Comparison of ENCODE assay signal across 23 mouse cellular contexts in genomic region chr13:63515542-63515941, GRCm38 (mm10). TPM values are rescaled to one million over a fixed set of nuclear protein-coding genes. Genes with fewer than 3 reads are reported as not detected.
DNase-seq lines count a peak whose midpoint lies in the region; ATAC-seq and TF ChIP-seq lines count a peak whose summit lies in the region.
"Had no signal": no experiment of that assay in that cellular context is flagged by ENCODE, and none has a peak within 500 bp of the region (broad histone marks: within the 10 kb centered on the region; RNA-seq: fewer than 3 reads in every experiment).

No protein-coding gene starts in this region.

- TF ChIP-seq EP300 in lung, postnatal 0 days (IDR thresholded peaks at IDR 0.05) = no peak

- H3K9me3 ChIP-seq in forebrain, embryonic 12.5 days = no peaks in the 10 kb centered on the region
- no peaks in the 10 kb centered on the region for H3K9me3 ChIP-seq in forebrain, embryonic 16.5 days (ENCODE audit: control insufficient read depth, low read length)
- no peaks in the 10 kb centered on the region for H3K9me3 ChIP-seq in lung, embryonic 16.5 days (ENCODE audit: control insufficient read depth, low read length)
- H3K9me3 ChIP-seq in lung, postnatal 0 days (ENCODE audit: low read length) = no peaks in the 10 kb centered on the region
- H3K9me3 ChIP-seq in forebrain, embryonic 15.5 days = no peaks in the 10 kb centered on the region
- no peaks in the 10 kb centered on the region for H3K9me3 ChIP-seq in midbrain, embryonic 14.5 days (ENCODE audit: control insufficient read depth, low read length)
- H3K9me3 ChIP-seq: heart, embryonic 13.5 days; limb, embryonic 15.5 days; liver, embryonic 15.5 days had no signal

- no peak for DNase-seq in lung, postnatal 0 days (ENCODE audit: low spot score)
- no peak for DNase-seq in midbrain, embryonic 14.5 days
- no peak for DNase-seq in gastrocnemius, adult 18-20 months (ENCODE audit: low spot score)
- no peak for DNase-seq in frontal cortex, postnatal 36 days (ENCODE audit: low spot score in 2 of 2)
- DNase-seq: adrenal gland, postnatal 36 days; cerebellum, adult 11-12 months; cerebellum, postnatal 14 days; gastrocnemius, postnatal 10 days; heart, adult 11 months; kidney, adult 11 months; lung, postnatal 4 days; retina, postnatal 1 day; thymus, postnatal 25 days had no signal

- H3K9ac ChIP-seq in forebrain, embryonic 12.5 days = no peak overlapping the region
- no peak overlapping the region for H3K9ac ChIP-seq in forebrain, embryonic 16.5 days (replicated peaks; ENCODE audit: low read depth, low read length)
- H3K9ac ChIP-seq in lung, embryonic 16.5 days (ENCODE audit: low read length) = no peak overlapping the region
- no peak overlapping the region for H3K9ac ChIP-seq in lung, postnatal 0 days (replicated peaks; ENCODE audit: low read depth)
- H3K9ac ChIP-seq in forebrain, embryonic 15.5 days (replicated peaks) = no peak overlapping the region
- no peak overlapping the region for H3K9ac ChIP-seq in midbrain, embryonic 14.5 days (replicated peaks; ENCODE audit: low read length)
- H3K9ac ChIP-seq: heart, embryonic 13.5 days; limb, embryonic 15.5 days; liver, embryonic 15.5 days had no signal

- no peak for ATAC-seq in forebrain, embryonic 12.5 days (ENCODE audit: low FRiP score)
- ATAC-seq in forebrain, embryonic 16.5 days = no peak
- no peak for ATAC-seq in lung, embryonic 16.5 days (ENCODE audit: low read depth)
- ATAC-seq in lung, postnatal 0 days = no peak
- no peak for ATAC-seq in forebrain, embryonic 15.5 days (replicated peaks)
- no peak for ATAC-seq in midbrain, embryonic 14.5 days (ENCODE audit: low FRiP score, low TSS enrichment)

- peaks cover 45% of the 10 kb centered on the region for H3K4me1 ChIP-seq in forebrain, embryonic 12.5 days
- peaks cover 9% of the 10 kb centered on the region for H3K4me1 ChIP-seq in forebrain, embryonic 16.5 days (replicated peaks; ENCODE audit: control insufficient read depth, insufficient read depth, low read length)
- peaks cover 26% of the 10 kb centered on the region for H3K4me1 ChIP-seq in lung, embryonic 16.5 days (replicated peaks; ENCODE audit: control insufficient read depth, insufficient read depth, low read length)
- H3K4me1 ChIP-seq in lung, postnatal 0 days (ENCODE audit: insufficient read depth, low read depth, low read length) = no peaks in the 10 kb centered on the region
- peaks cover 25% of the 10 kb centered on the region for H3K4me1 ChIP-seq in forebrain, embryonic 15.5 days
- H3K4me1 ChIP-seq in midbrain, embryonic 14.5 days (ENCODE audit: control insufficient read depth, insufficient read depth, low read length) = peaks cover 26% of the 10 kb centered on the region
- H3K4me1 ChIP-seq: liver, embryonic 15.5 days had no signal

- WGBS in forebrain, embryonic 12.5 days = 50% methylated on average over 5 of the region's 5 CpGs
- WGBS in forebrain, embryonic 16.5 days = 42% methylated on average over 5 of the region's 5 CpGs
- WGBS in lung, embryonic 16.5 days = 33% methylated on average over 5 of the region's 5 CpGs
- WGBS in lung, postnatal 0 days = 46% methylated on average over 5 of the region's 5 CpGs
- 54% methylated on average over 5 of the region's 5 CpGs for WGBS in forebrain, embryonic 15.5 days
- WGBS in midbrain, embryonic 14.5 days = 75% methylated on average over 5 of the region's 5 CpGs

- no peak for TF ChIP-seq CTCF in lung, postnatal 0 days (IDR thresholded peaks at IDR 0.05)

- peak overlapping the region; percentile 80 for H3K27ac ChIP-seq in forebrain, embryonic 12.5 days
- H3K27ac ChIP-seq in forebrain, embryonic 16.5 days (ENCODE audit: low read length) = no peak overlapping the region
- peak overlapping the region; percentile 67 for H3K27ac ChIP-seq in lung, embryonic 16.5 days (ENCODE audit: low read length)
- H3K27ac ChIP-seq in lung, postnatal 0 days (ENCODE audit: low read length) = no peak overlapping the region
- H3K27ac ChIP-seq in forebrain, embryonic 15.5 days (replicated peaks) = 0 out of 2 replicates have a peak overlapping the region, but pooled peaks have one; percentile 46
- peak overlapping the region; percentile 45; the same call in 1 of the 2 replicates for H3K27ac ChIP-seq in midbrain, embryonic 14.5 days (replicated peaks; ENCODE audit: low read depth, low read length)
- H3K27ac ChIP-seq: heart, embryonic 13.5 days; kidney, postnatal 0 days; layer of hippocampus, adult 2 months; limb, embryonic 15.5 days; liver, embryonic 15.5 days had no signal

- H3K27me3 ChIP-seq in forebrain, embryonic 12.5 days = no peaks in the 10 kb centered on the region
- H3K27me3 ChIP-seq in forebrain, embryonic 16.5 days (replicated peaks; ENCODE audit: control insufficient read depth, insufficient read depth, low read length) = 0 out of 2 replicates have a peak, but pooled peaks cover 2% of the 10 kb centered on the region
- no peaks in the 10 kb centered on the region for H3K27me3 ChIP-seq in lung, embryonic 16.5 days (ENCODE audit: control insufficient read depth, insufficient read depth, low read depth, low read length)
- no peaks in the 10 kb centered on the region for H3K27me3 ChIP-seq in lung, postnatal 0 days (replicated peaks; ENCODE audit: insufficient read depth, low read length)
- no peaks in the 10 kb centered on the region for H3K27me3 ChIP-seq in forebrain, embryonic 15.5 days
- no peaks in the 10 kb centered on the region for H3K27me3 ChIP-seq in midbrain, embryonic 14.5 days (ENCODE audit: control insufficient read depth, insufficient read depth, low read length)
- H3K27me3 ChIP-seq: CH12.LX; heart, embryonic 13.5 days; limb, embryonic 15.5 days; liver, embryonic 15.5 days had no signal

- H3K4me3 ChIP-seq in forebrain, embryonic 12.5 days (replicated peaks) = no peak overlapping the region
- H3K4me3 ChIP-seq in forebrain, embryonic 16.5 days (replicated peaks; ENCODE audit: low read length) = no peak overlapping the region
- no peak overlapping the region for H3K4me3 ChIP-seq in lung, embryonic 16.5 days (ENCODE audit: low read length)
- H3K4me3 ChIP-seq in lung, postnatal 0 days (ENCODE audit: low read depth, low read length) = no peak overlapping the region
- no peak overlapping the region for H3K4me3 ChIP-seq in forebrain, embryonic 15.5 days
- H3K4me3 ChIP-seq in midbrain, embryonic 14.5 days (replicated peaks; ENCODE audit: low read depth, low read length) = no peak overlapping the region
- H3K4me3 ChIP-seq: heart, embryonic 13.5 days; layer of hippocampus, adult 2 months; limb, embryonic 15.5 days; liver, embryonic 15.5 days had no signal

- H3K4me2 ChIP-seq in forebrain, embryonic 12.5 days = no peak overlapping the region
- no peak overlapping the region for H3K4me2 ChIP-seq in forebrain, embryonic 16.5 days (ENCODE audit: low read length)
- H3K4me2 ChIP-seq in lung, embryonic 16.5 days (ENCODE audit: low read depth, low read length) = no peak overlapping the region
- H3K4me2 ChIP-seq in lung, postnatal 0 days (replicated peaks; ENCODE audit: low read depth, low read length) = no peak overlapping the region
- H3K4me2 ChIP-seq in forebrain, embryonic 15.5 days (replicated peaks) = no peak overlapping the region
- no peak overlapping the region for H3K4me2 ChIP-seq in midbrain, embryonic 14.5 days (ENCODE audit: low read length)
- H3K4me2 ChIP-seq: heart, embryonic 13.5 days; limb, embryonic 15.5 days; liver, embryonic 15.5 days had no signal

- H3K36me3 ChIP-seq in forebrain, embryonic 12.5 days (replicated peaks) = peaks cover 81% of the 10 kb centered on the region
- peaks cover 29% of the 10 kb centered on the region for H3K36me3 ChIP-seq in forebrain, embryonic 16.5 days (ENCODE audit: control insufficient read depth, insufficient read depth)
- peaks cover 92% of the 10 kb centered on the region for H3K36me3 ChIP-seq in lung, embryonic 16.5 days (ENCODE audit: control insufficient read depth, insufficient read depth, low read length)
- peaks cover 49% of the 10 kb centered on the region for H3K36me3 ChIP-seq in lung, postnatal 0 days (ENCODE audit: insufficient read depth, low read length)
- peaks cover 39% of the 10 kb centered on the region for H3K36me3 ChIP-seq in forebrain, embryonic 15.5 days
- peaks cover 86% of the 10 kb centered on the region for H3K36me3 ChIP-seq in midbrain, embryonic 14.5 days (ENCODE audit: control insufficient read depth, insufficient read depth, low read length)

RNA-seq across cellular contexts. Expression of gene Fancc, which starts 18.5 kb away (rescaled TPM):
- 21.0 and 23.0 TPM in 2 replicates for polyA plus RNA-seq in forebrain, embryonic 12.5 days (2016; fragmentation: Nextera tagmentation; extraction: Ambion mirVana)
- polyA plus RNA-seq in forebrain, embryonic 16.5 days (2015; fragmentation: Nextera tagmentation; extraction: Ambion mirVana) = 13.7 and 13.8 TPM in 2 replicates
- polyA plus RNA-seq in lung, embryonic 16.5 days (2015; fragmentation: Nextera tagmentation; extraction: Ambion mirVana) = 26.7 and 27.8 TPM in 2 replicates
- polyA plus RNA-seq in lung, postnatal 0 days (2015; fragmentation: Nextera tagmentation; extraction: Ambion mirVana) = 26.0 and 37.6 TPM in 2 replicates
- polyA plus RNA-seq in forebrain, embryonic 15.5 days (2015; fragmentation: Nextera tagmentation; extraction: Ambion mirVana) = 13.2 and 14.5 TPM in 2 replicates
- polyA plus RNA-seq in midbrain, embryonic 14.5 days (2014; fragmentation: Nextera tagmentation; extraction: Ambion mirVana) = 12.6 and 18.1 TPM in 2 replicates
- total RNA-seq in gastrocnemius, adult 18-20 months (2021) = 1 to 10 TPM; 1.2 to 1.8 TPM

RNA-seq across cellular contexts. Expression of gene Ptch1, which starts 57.9 kb away (rescaled TPM):
- polyA plus RNA-seq in forebrain, embryonic 12.5 days (2016; fragmentation: Nextera tagmentation; extraction: Ambion mirVana) = 24.0 and 24.4 TPM in 2 replicates
- polyA plus RNA-seq in forebrain, embryonic 16.5 days (2015; fragmentation: Nextera tagmentation; extraction: Ambion mirVana) = 8.0 and 11.2 TPM in 2 replicates
- polyA plus RNA-seq in lung, embryonic 16.5 days (2015; fragmentation: Nextera tagmentation; extraction: Ambion mirVana) = 33.4 and 34.2 TPM in 2 replicates
- 15.2 and 21.3 TPM in 2 replicates for polyA plus RNA-seq in lung, postnatal 0 days (2015; fragmentation: Nextera tagmentation; extraction: Ambion mirVana)
- polyA plus RNA-seq in forebrain, embryonic 15.5 days (2015; fragmentation: Nextera tagmentation; extraction: Ambion mirVana) = 9.0 and 10.2 TPM in 2 replicates
- polyA plus RNA-seq in midbrain, embryonic 14.5 days (2014; fragmentation: Nextera tagmentation; extraction: Ambion mirVana) = 17.4 and 17.8 TPM in 2 replicates
- 1 to 10 TPM; 5.7 to 8.5 TPM for total RNA-seq in gastrocnemius, adult 18-20 months (2021)

Comparison
In these comparisons a context has a peak if more than half of its experiments do, and no peak if none do; other contexts are left out.
1. H3K27ac ChIP-seq: peak in forebrain, embryonic 12.5 days (single experiment), lung, embryonic 16.5 days (single experiment), forebrain, embryonic 15.5 days (single experiment) and midbrain, embryonic 14.5 days (single experiment); none in forebrain, embryonic 16.5 days (single experiment) and lung, postnatal 0 days (single experiment).